Mouse (Mus musculus) liver, embryonic 12.5 days (tissue): ENCODE results near the gene Rpp21. TPM values are rescaled to one million over a fixed set of nuclear protein-coding genes. Genes with fewer than 3 reads are reported as not detected.
"Not testable (repeated sequence)": the region's sequence is repeated elsewhere in the genome, so short reads cannot be mapped to it uniquely, and the experiment has no call there.

Experiments
- ATAC-seq: fragments of 200-750 bp; cut with Nextera tagmentation; 2 replicates; pipeline ENCODE4 v1.8.0; 2017; ENCODE audit warnings: moderate number of reproducible peaks, mild to moderate bottlenecking, moderate library complexity
- H3K27ac ChIP-seq: fragments of 300-500 bp; sonication (generic); 2 replicates; pipeline ENCODE4 v1.5.1; 2016; ENCODE audit warnings: mild to moderate bottlenecking
- H3K27me3 ChIP-seq: fragments of 300-500 bp; sonication (generic); replicated peaks from 2 replicates; pipeline ENCODE4 v1.6.1; 2016; ENCODE audit warnings: mild to moderate bottlenecking, moderate library complexity
- H3K36me3 ChIP-seq: fragments of 300-500 bp; sonication (generic); 2 replicates; pipeline ENCODE4 v1.6.1; 2016; ENCODE audit warnings: mild to moderate bottlenecking, moderate library complexity
- H3K4me1 ChIP-seq: fragments of 300-500 bp; sonication (generic); 2 replicates; pipeline ENCODE4 v1.6.1; 2016
- H3K4me2 ChIP-seq: fragments of 300-500 bp; sonication (generic); 2 replicates; pipeline ENCODE4 v1.6.1; 2016; ENCODE audit warnings: mild to moderate bottlenecking, moderate library complexity
- H3K4me3 ChIP-seq: fragments of 300-500 bp; sonication (generic); 2 replicates; pipeline ENCODE4 v1.5.1; 2016; ENCODE audit warnings: mild to moderate bottlenecking, moderate library complexity
- H3K9ac ChIP-seq: fragments of 300-500 bp; sonication (generic); 2 replicates; pipeline ENCODE4 v1.6.1; 2016; ENCODE audit warnings: mild to moderate bottlenecking, moderate library complexity
- H3K9me3 ChIP-seq: fragments of 300-500 bp; sonication (generic); replicated peaks from 2 replicates; pipeline ENCODE4 v1.6.1; 2016; ENCODE audit warnings: mild to moderate bottlenecking, moderate library complexity
- WGBS: fragments of 180-500 bp; shearing (Covaris S2); methylation state at CpG from one replicate; pipeline ENCODE4 v1.1.7; 2016; ENCODE audit not compliant: insufficient replicate concordance; 5-methylcytosine and 5-hydroxymethylcytosine counted together
- polyA plus RNA-seq: library from polyadenylated mRNA; unstranded; fragments of >200 nt; fragmentation: Nextera tagmentation; extraction: Ambion mirVana; gene quantifications from 2 replicates; pipeline ENCODE4 v1.2.1, GENCODE M21; 2016

Rpp21 gene
- polyA plus RNA-seq, 1 experiment from 2014 or later, result 89.7 TPM

GRCm38 (mm10) chr17:36261511-36262166 lies 3.8 kb upstream of the Rpp21 start:
- Histone ChIP-seq H3K9ac (no peak overlapping the region), H3K27me3 (no peaks in the 10 kb centered on the region), H3K9me3 (no peaks in the 10 kb centered on the region), H3K4me2 (no peak overlapping the region), H3K36me3 (peaks cover 72% of the 10 kb centered on the region), H3K27ac (no peak overlapping the region), H3K4me1 (peaks cover 12% of the 10 kb centered on the region), H3K4me3 (no peak overlapping the region)
- ATAC-seq, result no peak
- 52% methylated on average over 9 of the region's 9 CpGs for WGBS

GRCm38 (mm10) chr17:36257241-36257947 lies 475 bp downstream of the Rpp21 start:
- under 1% methylated on average over 37 of the region's 37 CpGs for WGBS
- H3K36me3 ChIP-seq, result peaks cover 41% of the 10 kb centered on the region
- ATAC-seq, result peak; percentile 92
- H3K27me3 ChIP-seq, result peaks cover 8% of the 10 kb centered on the region
- H3K4me2 ChIP-seq, result peak overlapping the region; percentile 73
- H3K4me1 ChIP-seq, result peaks cover 15% of the 10 kb centered on the region
- H3K9me3 ChIP-seq, result no peaks in the 10 kb centered on the region
- peak overlapping the region; percentile 88 for H3K9ac ChIP-seq
- H3K4me3 ChIP-seq, result peak overlapping the region; percentile 84
- peak overlapping the region; percentile 66 for H3K27ac ChIP-seq

- no peak for ATAC-seq
- no peak overlapping the region for H3K27ac ChIP-seq
- H3K9me3 ChIP-seq, result no peaks in the 10 kb centered on the region
- WGBS, result 35% methylated on average over 6 of the region's 6 CpGs
- H3K4me2 ChIP-seq, result no peak overlapping the region
- H3K4me3 ChIP-seq, result no peak overlapping the region
- peaks cover 43% of the 10 kb centered on the region for H3K27me3 ChIP-seq
- H3K36me3 ChIP-seq, result peaks cover 10% of the 10 kb centered on the region; the same call in 1 of the 2 replicates
- H3K9ac ChIP-seq, result no peak overlapping the region
- peaks cover 13% of the 10 kb centered on the region for H3K4me1 ChIP-seq
Measured at GRCm38 (mm10) chr17:36253087-36253600, 4.7 kb downstream of the Rpp21 start.

- WGBS, result 6% methylated on average over 25 of the region's 25 CpGs
- Histone ChIP-seq H3K27ac (no peak overlapping the region), H3K4me3 (peak overlapping the region; percentile 11; the same call in 1 of the 2 replicates)
Measured at GRCm38 (mm10) chr17:36252250-36252876, 5.5 kb downstream of the Rpp21 start.

GRCm38 (mm10) chr17:36248886-36249285 lies 9.0 kb downstream of the Rpp21 start:
- no peaks in the 10 kb centered on the region for H3K9me3 ChIP-seq
- H3K36me3 ChIP-seq, result no peaks in the 10 kb centered on the region
- H3K9ac ChIP-seq, result no peak overlapping the region
- peaks cover 54% of the 10 kb centered on the region for H3K27me3 ChIP-seq
- H3K4me2 ChIP-seq, result peak overlapping the region; percentile 31; the same call in 1 of the 2 replicates
- H3K4me1 ChIP-seq, result no peaks in the 10 kb centered on the region
- no peak overlapping the region; the same call in 1 of the 2 replicates for H3K4me3 ChIP-seq
- 20% methylated on average over 33 of the region's 33 CpGs for WGBS
- ATAC-seq, result no peak
- H3K27ac ChIP-seq, result no peak overlapping the region

More at GRCm38 (mm10) chr17:36252250-36252876, 5.5 kb downstream of the Rpp21 start:
- H3K27me3 ChIP-seq, result peaks cover 50% of the 10 kb centered on the region
- H3K4me2 ChIP-seq, result peak overlapping the region; percentile 56
- H3K9ac ChIP-seq, result no peak overlapping the region
- H3K9me3 ChIP-seq, result no peaks in the 10 kb centered on the region
- H3K4me1 ChIP-seq, result peaks cover 8% of the 10 kb centered on the region
- 0 out of 2 replicates have a peak, but pooled peaks have one; percentile 44 for ATAC-seq
- H3K36me3 ChIP-seq, result peaks cover 10% of the 10 kb centered on the region; the same call in 1 of the 2 replicates

GRCm38 (mm10) chr17:36245741-36246140 lies 12.1 kb downstream of the Rpp21 start:
- Histone ChIP-seq H3K9me3 (no peaks in the 10 kb centered on the region), H3K4me1 (no peaks in the 10 kb centered on the region), H3K9ac (no peak overlapping the region), H3K27ac (no peak overlapping the region), H3K27me3 (peaks cover 36% of the 10 kb centered on the region), H3K4me2 (no peak overlapping the region), H3K36me3 (no peaks in the 10 kb centered on the region), H3K4me3 (no peak overlapping the region)
- ATAC-seq, result no peak
- WGBS, result 69% methylated on average over 2 of the region's 2 CpGs

GRCm38 (mm10) chr17:36244031-36244430 lies 13.8 kb downstream of the Rpp21 start:
- no peak overlapping the region for H3K4me3 ChIP-seq
- no peaks in the 10 kb centered on the region for H3K4me1 ChIP-seq
- H3K9ac ChIP-seq, result no peak overlapping the region
- H3K27ac ChIP-seq, result no peak overlapping the region
- no peaks in the 10 kb centered on the region for H3K9me3 ChIP-seq
- H3K27me3 ChIP-seq, result peaks cover 36% of the 10 kb centered on the region
- ATAC-seq, result no peak
- 32% methylated on average over 5 of the region's 5 CpGs for WGBS
- H3K36me3 ChIP-seq, result no peaks in the 10 kb centered on the region
- no peak overlapping the region for H3K4me2 ChIP-seq

GRCm38 (mm10) chr17:36240637-36241213 lies 17.1 kb downstream of the Rpp21 start:
- Histone ChIP-seq H3K4me3 (no peak overlapping the region), H3K27ac (no peak overlapping the region), H3K27me3 (peaks cover 48% of the 10 kb centered on the region), H3K9me3 (no peaks in the 10 kb centered on the region), H3K36me3 (no peaks in the 10 kb centered on the region), H3K4me1 (no peaks in the 10 kb centered on the region), H3K9ac (no peak overlapping the region), H3K4me2 (no peak overlapping the region)
- ATAC-seq, result no peak
- 15% methylated on average over 5 of the region's 5 CpGs for WGBS

- 4% methylated on average over 27 of the region's 27 CpGs for WGBS
- Histone ChIP-seq H3K27ac (no peak overlapping the region), H3K27me3 (peaks cover 49% of the 10 kb centered on the region), H3K9ac (no peak overlapping the region), H3K4me3 (peak overlapping the region; percentile 28), H3K9me3 (no peaks in the 10 kb centered on the region), H3K4me2 (peak overlapping the region; percentile 50), H3K4me1 (no peaks in the 10 kb centered on the region), H3K36me3 (no peaks in the 10 kb centered on the region)
- 0 out of 2 replicates have a peak, but pooled peaks have one; percentile 24 for ATAC-seq
Measured at GRCm38 (mm10) chr17:36237321-36237921, 20.4 kb downstream of the Rpp21 start.

GRCm38 (mm10) chr17:36235300-36235699 lies 22.6 kb downstream of the Rpp21 start:
- not testable (repeated sequence) for H3K4me1 ChIP-seq, H3K36me3 ChIP-seq, H3K9ac ChIP-seq, H3K27ac ChIP-seq, H3K4me3 ChIP-seq, H3K4me2 ChIP-seq, ATAC-seq, H3K9me3 ChIP-seq
- WGBS, result 11% methylated on average over 9 of the region's 9 CpGs
- H3K27me3 ChIP-seq, result peaks cover 40% of the 10 kb centered on the region

GRCm38 (mm10) chr17:36233572-36233971 lies 24.3 kb downstream of the Rpp21 start:
- H3K4me3 ChIP-seq, result no peak overlapping the region
- no peaks in the 10 kb centered on the region for H3K4me1 ChIP-seq
- H3K27ac ChIP-seq, result no peak overlapping the region
- H3K9me3 ChIP-seq, result no peaks in the 10 kb centered on the region
- no peak for ATAC-seq
- no peak overlapping the region for H3K4me2 ChIP-seq
- H3K9ac ChIP-seq, result no peak overlapping the region
- H3K27me3 ChIP-seq, result peaks cover 29% of the 10 kb centered on the region
- 61% methylated on average over 5 of the region's 5 CpGs for WGBS
- no peaks in the 10 kb centered on the region for H3K36me3 ChIP-seq
